Mouse (Mus musculus): Measurements from ENCODE around the gene Gramd2. TPM values are rescaled to one million over a fixed set of nuclear protein-coding genes. Genes with fewer than 3 reads are reported as not detected.
"Not testable (repeated sequence)": the region's sequence is repeated elsewhere in the genome, so short reads cannot be mapped to it uniquely, and the experiment has no call there.

Gramd2 gene
- total RNA-seq, 2 experiments from 2014 or later, result 0.28 to 0.42 TPM

- no peak for DNase-seq (ENCODE audit: low spot score in 2 of 2)
These were observed 36.4 kb downstream of the Gramd2 start for GRCm38 (mm10) chr9:59716275-59716898.

- DNase-seq (ENCODE audit: low spot score in 2 of 2), result no peak
These were observed 38.3 kb downstream of the Gramd2 start for GRCm38 (mm10) chr9:59718237-59718636.

GRCm38 (mm10) chr9:59721144-59721543 is 41.2 kb downstream of the Gramd2 start:
- no peak for DNase-seq (ENCODE audit: low spot score in 2 of 2)

GRCm38 (mm10) chr9:59723096-59723657 is 43.2 kb downstream of the Gramd2 start:
- peak in 1 of 2 experiments; percentile 42 for DNase-seq (ENCODE audit: low spot score in 2 of 2)

GRCm38 (mm10) chr9:59723791-59724442 is 44.0 kb downstream of the Gramd2 start:
- DNase-seq (ENCODE audit: low spot score in 2 of 2), result no peak

- no peak for DNase-seq (ENCODE audit: low spot score in 2 of 2)
These were observed 45.6 kb downstream of the Gramd2 start for GRCm38 (mm10) chr9:59725515-59725914.

GRCm38 (mm10) chr9:59727569-59728286 is 47.8 kb downstream of the Gramd2 start:
- DNase-seq (ENCODE audit: low spot score in 2 of 2), result no peak

- DNase-seq (ENCODE audit: low spot score in 2 of 2), result no peak
These were observed 51.2 kb downstream of the Gramd2 start for GRCm38 (mm10) chr9:59731136-59731535.

- DNase-seq (ENCODE audit: low spot score in 2 of 2), result no peak
These were observed 53.1 kb downstream of the Gramd2 start for GRCm38 (mm10) chr9:59733075-59733474.

GRCm38 (mm10) chr9:59735394-59735793 is 55.5 kb downstream of the Gramd2 start:
- no peak for DNase-seq (ENCODE audit: low spot score in 2 of 2)

GRCm38 (mm10) chr9:59740593-59740992 is 60.6 kb downstream of the Gramd2 start:
- DNase-seq (ENCODE audit: low spot score in 2 of 2), result no peak

GRCm38 (mm10) chr9:59743903-59744302 is 64.0 kb downstream of the Gramd2 start:
- no peak for DNase-seq (ENCODE audit: low spot score in 2 of 2)

- DNase-seq (ENCODE audit: low spot score in 2 of 2), result no peak
These were observed 68.4 kb downstream of the Gramd2 start for GRCm38 (mm10) chr9:59748387-59748786.

- no peak for DNase-seq (ENCODE audit: low spot score in 2 of 2)
These were observed 69.0 kb downstream of the Gramd2 start for GRCm38 (mm10) chr9:59748969-59749368.

- DNase-seq (ENCODE audit: low spot score in 2 of 2), result no peak
These were observed 69.8 kb downstream of the Gramd2 start for GRCm38 (mm10) chr9:59749581-59750265.

GRCm38 (mm10) chr9:59750267-59751065 is 70.5 kb downstream of the Gramd2 start, which contains the start of the genes Senp8 and Myo9a:
Gene Senp8 (minus strand): TSS chr9:59750710.
Gene Myo9a (plus strand): TSS chr9:59750896.
- DNase-seq (ENCODE audit: low spot score in 2 of 2), result peak; percentile 99

GRCm38 (mm10) chr9:59751066-59751581 is 71.2 kb downstream of the Gramd2 start:
- DNase-seq (ENCODE audit: low spot score in 2 of 2), result peak; percentile 78 to 83

- DNase-seq (ENCODE audit: low spot score in 2 of 2), result no peak
These were observed 72.0 kb downstream of the Gramd2 start for GRCm38 (mm10) chr9:59751966-59752365.

GRCm38 (mm10) chr9:59755199-59755598 is 75.3 kb downstream of the Gramd2 start:
- DNase-seq (ENCODE audit: low spot score in 2 of 2), result no peak

- not testable (repeated sequence) for DNase-seq (ENCODE audit: low spot score in 2 of 2)
These were observed 77.1 kb downstream of the Gramd2 start for GRCm38 (mm10) chr9:59757016-59757415.

Data from adrenal gland, postnatal 4 days (tissue).